Mouse (Mus musculus): ENCODE data around the gene Abhd17c.

Gene Abhd17c

GRCm38 (mm10) chr7:84059799-84060198 lies 91.9 kb downstream of the Abhd17c start:
- no peak for DNase-seq

All from lung, postnatal 14 days (tissue).